Mouse (Mus musculus): ENCODE measurements at regions not wholly inside any gene's neighbourhood (a gene's known extent, or its start where the extent isn't known, plus 50 kb on each side); places are given as distances from the start of the nearest gene placed in this dataset.
A peak's percentile ranks its signal among the peaks of the same experiment; 100 is the strongest.

DNA sequence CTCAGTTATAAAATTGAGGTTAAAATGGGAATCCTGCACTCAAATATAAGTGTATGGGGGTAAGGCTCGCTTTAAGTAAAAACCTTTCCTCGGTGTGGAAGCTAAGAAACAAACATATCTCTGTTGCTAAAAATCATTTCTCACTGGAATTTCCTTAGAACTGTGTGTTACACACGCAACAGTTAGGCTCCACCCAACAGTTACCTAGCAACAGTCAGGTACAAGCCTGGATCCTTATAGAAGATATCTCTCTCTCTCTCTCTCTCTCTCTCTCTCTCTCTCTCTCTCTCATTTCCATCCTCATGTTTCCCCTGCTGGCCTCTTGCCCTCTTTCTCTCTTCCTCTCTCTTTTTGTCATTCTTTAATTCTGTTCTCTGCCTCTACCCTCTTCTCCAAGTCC lies 211.1 kb upstream of the Cxadr start:
- H3K4me3 ChIP-seq, result no peak overlapping the region
- H3K9ac ChIP-seq, result no peak overlapping the region
- WGBS, result 85% methylated on average over 3 of the region's 3 CpGs
- no peaks in the 10 kb centered on the region for H3K27me3 ChIP-seq
- H3K4me2 ChIP-seq, result no peak overlapping the region
- no peaks in the 10 kb centered on the region for H3K9me3 ChIP-seq
- no peak overlapping the region for H3K27ac ChIP-seq (replicated peaks)
- no peaks in the 10 kb centered on the region for H3K4me1 ChIP-seq (replicated peaks)
- no peak for ATAC-seq (ENCODE audit: low FRiP score, low read depth)
- no peaks in the 10 kb centered on the region for H3K36me3 ChIP-seq

DNA sequence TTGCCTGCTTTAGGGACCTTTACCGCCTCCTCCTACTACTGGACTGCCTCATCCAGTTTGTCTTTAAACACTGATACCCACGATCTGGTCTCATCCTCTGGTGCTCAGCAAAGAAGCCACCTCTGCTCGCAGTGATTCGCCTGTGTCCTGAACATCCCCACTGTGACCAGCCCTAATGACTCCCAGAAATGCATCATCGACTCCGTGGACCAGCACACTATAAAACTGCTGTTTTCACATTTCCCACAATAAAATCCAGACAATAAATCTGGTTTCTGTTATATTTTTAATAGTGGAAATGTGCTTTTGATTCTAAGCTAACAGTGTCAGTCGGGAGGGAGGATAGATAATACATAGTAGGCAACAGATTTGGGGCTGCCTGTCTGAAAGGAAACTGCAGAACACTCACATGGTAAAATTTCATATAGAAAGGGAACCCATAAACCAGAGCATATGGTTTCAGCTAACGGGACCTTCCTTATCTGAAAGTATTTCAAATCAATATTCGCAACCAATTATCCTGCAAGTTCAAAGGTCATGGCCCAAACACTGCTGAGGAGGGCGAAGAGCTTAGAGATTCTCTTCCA lies 233.7 kb upstream of the Cxadr start:
- Histone ChIP-seq H3K4me1 (replicated peaks) (no peaks in the 10 kb centered on the region), H3K27me3 (no peaks in the 10 kb centered on the region), H3K36me3 (no peaks in the 10 kb centered on the region), H3K4me3 (no peak overlapping the region), H3K9me3 (no peaks in the 10 kb centered on the region), H3K4me2 (no peak overlapping the region), H3K27ac (replicated peaks) (no peak overlapping the region), H3K9ac (no peak overlapping the region)
- WGBS, result 83% methylated on average over 10 of the region's 10 CpGs
- ATAC-seq (ENCODE audit: low FRiP score, low read depth), result no peak

DNA sequence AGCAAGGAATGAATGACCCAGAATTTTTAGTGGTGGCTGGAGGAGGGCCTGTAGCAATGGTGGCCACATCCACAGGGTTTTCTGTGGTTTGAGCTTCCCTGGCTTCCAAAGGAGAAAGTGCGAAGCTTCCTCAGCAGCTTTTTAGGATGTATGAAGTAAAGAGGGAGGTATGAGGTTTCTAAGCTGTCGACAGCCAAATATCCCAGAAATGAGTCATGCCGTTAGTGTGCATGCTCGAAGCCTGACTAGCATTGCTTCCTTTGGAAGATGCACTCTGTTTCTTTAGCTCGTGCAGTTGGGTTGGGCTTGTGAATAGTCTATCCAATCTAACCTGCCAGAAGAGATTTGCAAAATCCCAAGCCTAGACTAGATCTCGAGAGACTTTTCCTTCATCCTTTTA lies 240.8 kb upstream of the Cxadr start:
- Histone ChIP-seq H3K36me3 (no peaks in the 10 kb centered on the region), H3K27ac (replicated peaks) (no peak overlapping the region), H3K4me2 (no peak overlapping the region), H3K9me3 (no peaks in the 10 kb centered on the region), H3K4me1 (replicated peaks) (no peaks in the 10 kb centered on the region), H3K4me3 (no peak overlapping the region), H3K9ac (no peak overlapping the region), H3K27me3 (no peaks in the 10 kb centered on the region)
- 93% methylated on average over 6 of the region's 6 CpGs for WGBS
- no peak for ATAC-seq (ENCODE audit: low FRiP score, low read depth)

DNA sequence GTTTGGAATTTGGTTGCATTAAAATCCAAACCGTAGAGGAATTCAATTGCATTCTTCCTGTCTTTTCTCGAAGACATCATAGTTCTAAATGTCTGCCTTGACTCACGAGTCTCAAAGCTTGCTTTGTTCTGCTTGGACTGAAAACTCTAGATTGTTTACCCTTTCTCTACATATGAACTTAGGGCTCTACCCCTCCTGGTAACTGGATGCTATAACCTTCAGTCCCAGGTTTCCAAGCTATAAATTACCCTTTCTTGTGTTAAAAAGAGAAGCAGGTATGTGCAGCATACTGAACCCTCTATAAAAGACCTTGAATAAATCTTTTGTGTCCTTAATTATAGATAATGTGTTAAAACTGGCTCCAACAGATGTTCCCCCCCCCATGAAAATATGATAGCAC lies 243.7 kb upstream of the Cxadr start:
- Histone ChIP-seq H3K4me3 (no peak overlapping the region), H3K36me3 (no peaks in the 10 kb centered on the region), H3K4me2 (no peak overlapping the region), H3K27me3 (no peaks in the 10 kb centered on the region), H3K27ac (replicated peaks) (no peak overlapping the region), H3K4me1 (replicated peaks) (no peaks in the 10 kb centered on the region), H3K9ac (no peak overlapping the region), H3K9me3 (no peaks in the 10 kb centered on the region)
- 74% methylated on average over 3 of the region's 3 CpGs for WGBS
- ATAC-seq (ENCODE audit: low FRiP score, low read depth), result no peak

DNA sequence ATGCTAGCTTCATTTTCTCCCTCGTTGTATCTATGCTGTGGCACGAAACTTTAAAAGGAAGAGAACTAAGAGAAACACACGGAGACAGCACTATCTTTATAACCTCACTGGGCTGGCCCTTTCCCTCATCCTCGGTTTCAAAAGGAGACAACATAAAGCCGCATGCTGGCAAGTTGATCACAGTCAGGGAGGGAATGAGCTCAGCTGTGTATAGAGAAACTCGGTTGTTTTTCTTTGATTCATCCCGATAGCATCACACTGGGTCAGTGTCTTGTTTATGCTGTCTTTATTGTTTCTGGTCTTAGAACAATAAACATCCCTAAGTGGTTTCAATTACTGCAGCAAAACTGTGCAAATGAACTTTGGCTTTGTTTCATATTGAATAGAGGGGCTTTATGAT lies 249.2 kb upstream of the Cxadr start:
- H3K9ac ChIP-seq, result no peak overlapping the region
- WGBS, result 33% methylated on average over 7 of the region's 7 CpGs
- H3K36me3 ChIP-seq, result no peaks in the 10 kb centered on the region

DNA sequence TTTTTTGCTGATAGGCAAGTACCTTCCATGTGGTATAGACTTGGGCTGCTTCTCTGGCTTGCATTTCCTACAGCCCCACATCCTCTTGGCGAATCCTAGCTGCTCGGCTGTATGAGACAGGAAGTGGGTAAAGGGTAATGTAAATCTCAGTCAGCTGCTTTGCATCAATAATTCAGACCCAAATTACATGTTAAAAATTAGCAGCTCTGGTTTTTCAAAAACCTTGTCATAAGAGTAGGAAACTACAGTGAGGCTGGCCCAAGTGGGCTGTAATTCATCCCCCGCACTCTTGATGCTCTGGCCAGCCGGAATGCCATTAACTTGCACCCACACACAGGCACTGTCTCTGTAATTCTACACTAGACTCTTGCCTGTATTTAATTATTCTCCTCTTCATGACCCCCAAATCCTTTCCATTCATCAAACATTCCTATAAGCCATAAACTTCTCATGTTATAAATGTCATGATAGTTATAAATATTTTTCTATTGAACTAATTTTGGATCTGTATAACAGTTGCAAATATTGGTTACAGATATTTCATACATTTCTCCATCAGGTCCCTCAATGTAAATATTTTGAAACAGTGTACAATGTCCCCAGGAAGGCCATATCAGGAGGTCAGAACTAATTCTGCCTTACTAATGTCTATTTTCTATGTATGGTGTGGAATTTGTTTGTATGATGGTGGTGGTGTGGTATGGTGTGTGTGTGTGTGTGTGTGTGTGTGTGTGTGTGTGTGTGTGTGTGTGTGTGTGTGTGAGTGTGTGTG lies 261.0 kb upstream of the Cxadr start:
- no peaks in the 10 kb centered on the region for H3K36me3 ChIP-seq
- H3K4me3 ChIP-seq, result no peak overlapping the region
- no peaks in the 10 kb centered on the region for H3K9me3 ChIP-seq
- ATAC-seq (ENCODE audit: low FRiP score, low read depth), result no peak
- H3K4me1 ChIP-seq (replicated peaks), result no peaks in the 10 kb centered on the region
- no peak overlapping the region for H3K27ac ChIP-seq (replicated peaks)
- H3K4me2 ChIP-seq, result no peak overlapping the region
- no peak overlapping the region for H3K9ac ChIP-seq
- WGBS, result 85% methylated on average over 4 of the region's 4 CpGs
- no peaks in the 10 kb centered on the region for H3K27me3 ChIP-seq

More for the DNA sequence above, 249.2 kb upstream of the Cxadr start:
- Histone ChIP-seq H3K27me3 (no peaks in the 10 kb centered on the region), H3K9me3 (no peaks in the 10 kb centered on the region), H3K4me1 (replicated peaks) (no peaks in the 10 kb centered on the region), H3K4me2 (no peak overlapping the region), H3K4me3 (no peak overlapping the region), H3K27ac (replicated peaks) (no peak overlapping the region)
- no peak for ATAC-seq (ENCODE audit: low FRiP score, low read depth)

DNA sequence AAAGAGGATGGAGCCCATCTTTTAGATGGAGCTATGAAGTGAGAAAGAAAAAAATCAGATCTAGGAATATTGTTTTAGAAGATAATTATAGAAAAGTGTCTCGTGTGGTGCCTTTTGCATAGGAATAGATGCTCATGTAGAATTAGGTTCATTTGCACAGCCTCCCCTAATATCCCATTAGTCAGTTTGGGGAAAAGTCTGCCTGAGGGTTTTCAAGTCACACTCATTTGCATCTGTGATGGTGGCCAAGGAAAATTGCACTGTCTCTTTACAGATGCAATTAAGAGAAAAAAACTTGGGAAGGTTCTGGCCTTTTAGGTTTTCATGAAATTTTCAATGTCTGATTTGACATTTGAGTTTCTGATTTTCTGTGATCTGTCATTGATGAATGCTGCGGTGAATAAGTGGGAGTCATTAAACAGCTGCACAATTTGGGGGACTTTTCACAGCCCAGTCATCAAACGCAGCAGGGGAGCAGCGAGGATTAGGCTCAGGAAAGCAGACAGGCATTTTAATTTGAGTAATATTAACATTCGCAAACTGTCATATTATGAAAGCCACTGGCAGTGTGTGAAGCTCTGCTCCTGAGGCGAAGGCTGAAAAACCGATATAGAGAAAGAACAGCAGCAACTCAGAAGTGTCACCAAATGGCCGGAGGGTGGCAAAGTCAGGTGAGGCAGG lies 281.5 kb upstream of the Cxadr start:
- Histone ChIP-seq H3K27ac (replicated peaks) (peak overlapping the region; percentile 32; the same call in 1 of the 2 replicates), H3K4me1 (replicated peaks) (peaks cover 7% of the 10 kb centered on the region; the same call in 1 of the 2 replicates), H3K9ac (no peak overlapping the region), H3K36me3 (no peaks in the 10 kb centered on the region), H3K4me2 (peak overlapping the region; percentile 11; the same call in 1 of the 2 replicates), H3K9me3 (no peaks in the 10 kb centered on the region), H3K27me3 (no peaks in the 10 kb centered on the region), H3K4me3 (no peak overlapping the region)
- 0 out of 2 replicates have a peak, but pooled peaks have one; percentile 11 for ATAC-seq (ENCODE audit: low FRiP score, low read depth)
- 38% methylated on average over 8 of the region's 8 CpGs for WGBS

DNA sequence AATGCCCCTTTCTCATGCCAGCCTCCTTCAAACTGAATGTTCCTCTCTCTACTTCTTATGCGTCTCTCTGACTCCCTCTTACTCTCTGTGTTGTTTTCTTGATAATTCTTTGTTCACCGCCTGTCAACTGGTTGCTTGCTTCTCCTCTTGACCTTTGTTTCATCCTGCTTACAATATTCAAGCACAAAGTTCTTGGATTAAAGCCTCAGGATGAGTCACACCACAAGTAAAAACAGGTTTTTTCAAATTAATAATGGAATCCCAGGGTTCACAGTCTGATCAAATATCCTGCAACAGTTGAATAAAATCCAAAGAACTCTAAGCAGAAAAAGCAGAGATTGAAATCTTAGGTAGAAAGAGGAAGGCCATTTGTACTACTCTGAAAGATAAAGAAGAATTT lies 285.9 kb upstream of the Cxadr start:
- no peaks in the 10 kb centered on the region for H3K9me3 ChIP-seq
- no peak overlapping the region for H3K4me3 ChIP-seq
- no peak overlapping the region for H3K4me2 ChIP-seq
- no peak overlapping the region for H3K27ac ChIP-seq (replicated peaks)
- H3K4me1 ChIP-seq (replicated peaks), result peaks cover 7% of the 10 kb centered on the region; the same call in 1 of the 2 replicates
- no peaks in the 10 kb centered on the region for H3K27me3 ChIP-seq
- ATAC-seq (ENCODE audit: low FRiP score, low read depth), result no peak
- WGBS, result 57% methylated on average over 2 of the region's 2 CpGs
- H3K9ac ChIP-seq, result no peak overlapping the region
- H3K36me3 ChIP-seq, result no peaks in the 10 kb centered on the region

DNA sequence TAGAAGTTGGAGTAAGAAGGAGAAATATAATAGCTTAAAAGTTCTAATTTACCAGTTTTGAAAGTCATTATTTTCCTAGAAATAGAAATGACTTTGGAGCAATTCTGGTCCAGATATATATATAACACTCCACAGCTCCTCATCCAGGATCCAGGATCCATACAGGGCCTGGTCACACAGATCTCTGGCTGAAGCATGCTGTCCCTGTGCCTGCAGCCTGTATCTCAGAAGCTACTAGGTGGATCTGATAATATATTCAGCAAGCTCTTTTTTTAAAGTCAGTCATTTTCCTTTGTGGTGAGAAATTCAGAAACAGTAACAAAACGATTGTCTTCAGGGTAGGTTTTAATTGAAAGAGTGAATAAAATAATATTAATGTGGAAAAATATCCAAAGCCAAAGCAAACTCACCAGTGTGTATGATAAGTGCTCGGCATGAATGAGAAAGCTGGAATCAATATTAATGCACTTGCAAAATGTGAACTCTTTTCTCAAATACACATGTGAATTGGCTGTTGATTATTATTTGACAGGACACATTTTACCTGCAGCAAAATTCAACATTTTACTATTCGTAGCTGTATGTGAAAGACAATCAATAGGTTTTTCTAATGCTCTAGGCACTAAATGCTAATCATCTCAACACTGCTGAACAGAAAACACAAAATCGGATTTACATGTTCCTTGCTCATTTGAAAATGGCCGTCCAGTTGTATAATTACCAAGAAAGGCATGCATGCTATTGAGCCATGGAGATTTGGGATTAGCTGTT lies 288.1 kb upstream of the Cxadr start:
- no peak overlapping the region for H3K9ac ChIP-seq
- no peaks in the 10 kb centered on the region for H3K9me3 ChIP-seq
- no peak overlapping the region for H3K4me2 ChIP-seq
- no peaks in the 10 kb centered on the region for H3K27me3 ChIP-seq
- no peak for ATAC-seq (ENCODE audit: low FRiP score, low read depth)
- H3K4me1 ChIP-seq (replicated peaks), result no peaks in the 10 kb centered on the region
- no peak overlapping the region for H3K27ac ChIP-seq (replicated peaks)
- 70% methylated on average over 5 of the region's 5 CpGs for WGBS
- no peaks in the 10 kb centered on the region for H3K36me3 ChIP-seq
- H3K4me3 ChIP-seq, result no peak overlapping the region

DNA sequence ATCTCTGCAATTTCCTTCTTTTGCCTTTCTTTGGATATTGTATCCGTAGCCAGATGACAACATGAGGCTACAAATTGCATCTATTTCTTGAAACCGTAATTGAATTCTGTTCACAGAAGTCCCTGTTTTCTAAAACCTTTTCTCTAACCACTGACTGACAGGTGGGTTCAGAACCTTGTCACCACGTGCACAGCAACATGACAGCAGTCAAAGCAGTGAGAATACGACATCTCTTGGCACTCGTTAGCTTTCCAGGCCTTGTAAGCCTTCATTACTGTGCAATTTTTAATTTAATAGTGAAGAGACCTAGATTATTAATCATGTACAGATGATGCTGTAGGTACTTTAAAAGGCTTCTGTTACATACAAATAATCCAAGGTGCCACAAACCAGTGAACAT lies 297.3 kb upstream of the Cxadr start:
- 62% methylated on average over 5 of the region's 5 CpGs for WGBS
- H3K36me3 ChIP-seq, result no peaks in the 10 kb centered on the region
- H3K27ac ChIP-seq (replicated peaks), result no peak overlapping the region
- H3K4me2 ChIP-seq, result no peak overlapping the region
- no peak for ATAC-seq (ENCODE audit: low FRiP score, low read depth)
- no peak overlapping the region for H3K9ac ChIP-seq
- H3K4me1 ChIP-seq (replicated peaks), result no peaks in the 10 kb centered on the region
- H3K9me3 ChIP-seq, result no peaks in the 10 kb centered on the region
- no peak overlapping the region for H3K4me3 ChIP-seq
- no peaks in the 10 kb centered on the region for H3K27me3 ChIP-seq

DNA sequence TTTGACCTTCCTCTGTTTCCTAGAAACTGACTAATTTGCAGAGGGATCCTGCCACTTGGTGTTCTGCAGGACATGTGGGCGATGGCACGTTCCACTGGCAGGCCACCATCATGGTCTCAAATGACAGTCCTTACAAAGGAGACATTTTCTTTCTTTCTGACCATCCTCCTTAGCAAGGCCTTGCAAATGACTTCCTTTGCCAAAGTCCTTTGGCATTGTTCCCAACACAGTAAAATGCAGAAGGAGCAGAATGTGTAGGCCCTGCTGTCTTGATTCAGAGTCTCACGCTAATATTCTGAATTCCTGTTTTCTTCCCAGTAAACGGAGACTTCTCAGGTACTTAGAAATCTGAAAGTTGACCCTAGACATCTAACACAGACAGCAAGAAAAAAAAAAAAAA lies 308.3 kb upstream of the Cxadr start:
- H3K4me2 ChIP-seq, result no peak overlapping the region
- ATAC-seq (ENCODE audit: low FRiP score, low read depth), result no peak
- no peak overlapping the region for H3K27ac ChIP-seq (replicated peaks)
- no peaks in the 10 kb centered on the region for H3K27me3 ChIP-seq
- WGBS, result 63% methylated on average over 4 of the region's 4 CpGs
- H3K9ac ChIP-seq, result no peak overlapping the region
- no peaks in the 10 kb centered on the region for H3K9me3 ChIP-seq
- H3K4me1 ChIP-seq (replicated peaks), result no peaks in the 10 kb centered on the region
- no peak overlapping the region for H3K4me3 ChIP-seq
- H3K36me3 ChIP-seq, result no peaks in the 10 kb centered on the region

DNA sequence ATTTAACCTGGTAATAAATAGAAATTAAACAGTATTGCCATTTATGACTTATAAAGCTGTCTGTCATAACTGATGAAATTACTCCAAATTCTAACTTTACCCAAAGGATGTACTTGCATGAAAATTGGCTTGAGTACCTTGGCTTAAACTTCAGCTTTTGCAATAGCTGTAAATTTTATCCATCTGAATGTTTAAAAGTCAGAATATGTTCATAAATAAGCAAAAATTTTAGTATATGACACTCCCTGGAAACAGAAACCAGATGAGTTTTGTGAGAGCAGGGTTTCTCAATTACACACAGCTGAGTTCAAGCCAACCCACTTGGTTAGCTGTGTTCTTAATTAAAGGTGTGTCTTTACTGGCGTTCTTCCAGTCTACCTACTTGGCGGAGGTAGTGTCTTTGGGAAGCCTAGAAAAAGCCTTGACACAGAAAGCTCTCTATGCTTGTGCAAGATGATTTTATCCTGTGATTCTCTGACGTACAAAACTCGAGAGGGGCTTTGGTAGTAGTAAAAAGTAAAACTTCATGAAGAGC lies 311.4 kb upstream of the Cxadr start:
- 95% methylated on average over 4 of the region's 4 CpGs for WGBS
- Histone ChIP-seq H3K4me1 (replicated peaks) (no peaks in the 10 kb centered on the region), H3K27me3 (no peaks in the 10 kb centered on the region), H3K4me3 (no peak overlapping the region), H3K9me3 (no peaks in the 10 kb centered on the region), H3K9ac (no peak overlapping the region), H3K27ac (replicated peaks) (no peak overlapping the region), H3K36me3 (no peaks in the 10 kb centered on the region), H3K4me2 (no peak overlapping the region)
- ATAC-seq (ENCODE audit: low FRiP score, low read depth), result no peak
